Mouse (Mus musculus): Measurements from ENCODE around the gene Ntm.

The Ntm gene

GRCm38 (mm10) chr9:29892792-29893191, 70.1 kb downstream of the Ntm start:
- POLR2A ChIA-PET, result no interaction called here
- CTCF ChIA-PET, result no interaction called here

- CTCF ChIA-PET, result no interaction called here
- POLR2A ChIA-PET, result no interaction called here
Measured at GRCm38 (mm10) chr9:29888712-29889111, 74.2 kb downstream of the Ntm start.

GRCm38 (mm10) chr9:29887924-29888323, 75.0 kb downstream of the Ntm start:
- POLR2A ChIA-PET, result no interaction called here
- CTCF ChIA-PET, result no interaction called here

GRCm38 (mm10) chr9:29884062-29884461, 78.9 kb downstream of the Ntm start:
- POLR2A ChIA-PET, result interaction anchor here in 1 of 4 experiments (0.6 kb wide), 1 partner anchor 15 kb away, joined by 3 read pairs; no protein-coding TSS in a partner anchor
- CTCF ChIA-PET, result no interaction called here

GRCm38 (mm10) chr9:29881614-29882013, 81.3 kb downstream of the Ntm start:
- ChIA-PET POLR2A (no interaction called here), CTCF (no interaction called here)

GRCm38 (mm10) chr9:29877583-29877982, 85.4 kb downstream of the Ntm start:
- CTCF ChIA-PET, result no interaction called here
- POLR2A ChIA-PET, result no interaction called here

- ChIA-PET CTCF (no interaction called here), POLR2A (interaction anchor here in 1 of 4 experiments (0.8 kb wide), 1 partner anchor 30 kb away, joined by 4 read pairs; no protein-coding TSS in a partner anchor)
Measured at GRCm38 (mm10) chr9:29867746-29868145, 95.2 kb downstream of the Ntm start.

- POLR2A ChIA-PET, result no interaction called here
- CTCF ChIA-PET, result no interaction called here
Measured at GRCm38 (mm10) chr9:29866824-29867223, 96.1 kb downstream of the Ntm start.

- POLR2A ChIA-PET, result no interaction called here
- CTCF ChIA-PET, result no interaction called here
Measured at GRCm38 (mm10) chr9:29866101-29866500, 96.8 kb downstream of the Ntm start.

- ChIA-PET POLR2A (interaction anchor here in 1 of 4 experiments (0.7 kb wide), 1 partner anchor 74 kb away, joined by 3 read pairs; no protein-coding TSS in a partner anchor), CTCF (interaction anchor here in 1 of 4 experiments (1.2 kb wide), 1 partner anchor 450 kb away, joined by 3 read pairs; no protein-coding TSS in a partner anchor)
Measured at GRCm38 (mm10) chr9:29865502-29865901, 97.4 kb downstream of the Ntm start.

GRCm38 (mm10) chr9:29864886-29865285, 98.1 kb downstream of the Ntm start:
- POLR2A ChIA-PET, result interaction anchor here in 1 of 4 experiments (0.7 kb wide), 1 partner anchor 75 kb away, joined by 3 read pairs; no protein-coding TSS in a partner anchor
- CTCF ChIA-PET, result interaction anchor here in 3 of 4 experiments (0.6 to 1.2 kb wide), 3 partner anchors 115 to 450 kb away, joined by 3 to 4 read pairs (median 3); no protein-coding TSS in a partner anchor

- ChIA-PET CTCF (no interaction called here), POLR2A (no interaction called here)
Measured at GRCm38 (mm10) chr9:29862408-29862807, 100.5 kb downstream of the Ntm start.

GRCm38 (mm10) chr9:29859256-29860048, 103.5 kb downstream of the Ntm start:
- CTCF ChIA-PET, result no interaction called here
- POLR2A ChIA-PET, result interaction anchor here in 1 of 4 experiments (0.6 kb wide), 1 partner anchor 15 kb away, joined by 3 read pairs; no protein-coding TSS in a partner anchor

GRCm38 (mm10) chr9:29848735-29849455, 114.0 kb downstream of the Ntm start:
- CTCF ChIA-PET, result no interaction called here
- POLR2A ChIA-PET, result no interaction called here

GRCm38 (mm10) chr9:29837344-29837743, 125.6 kb downstream of the Ntm start:
- ChIA-PET CTCF (no interaction called here), POLR2A (interaction anchor here in 1 of 4 experiments (0.9 kb wide), 1 partner anchor 31 kb away, joined by 4 read pairs; no protein-coding TSS in a partner anchor)

GRCm38 (mm10) chr9:29834911-29835310, 128.0 kb downstream of the Ntm start:
- POLR2A ChIA-PET, result no interaction called here
- CTCF ChIA-PET, result interaction anchor here in 2 of 4 experiments (0.6 to 0.7 kb wide), 2 partner anchors 27 to 46 kb away, joined by 3 read pairs; no protein-coding TSS in a partner anchor

- CTCF ChIA-PET, result no interaction called here
- POLR2A ChIA-PET, result no interaction called here
Measured at GRCm38 (mm10) chr9:29833781-29834180, 129.2 kb downstream of the Ntm start.

GRCm38 (mm10) chr9:29827240-29827660, 135.7 kb downstream of the Ntm start:
- ChIA-PET POLR2A (no interaction called here), CTCF (interaction anchor here in 1 of 4 experiments (0.5 kb wide), 1 partner anchor 9 kb away, joined by 4 read pairs; no protein-coding TSS in a partner anchor)

GRCm38 (mm10) chr9:29825236-29825635, 137.7 kb downstream of the Ntm start:
- POLR2A ChIA-PET, result no interaction called here

GRCm38 (mm10) chr9:29823716-29824115, 139.2 kb downstream of the Ntm start:
- CTCF ChIA-PET, result no interaction called here
- POLR2A ChIA-PET, result interaction anchor here in 1 of 4 experiments (1.2 kb wide), 1 partner anchor 21 kb away, joined by 4 read pairs; no protein-coding TSS in a partner anchor

More at GRCm38 (mm10) chr9:29825236-29825635, 137.7 kb downstream of the Ntm start:
- CTCF ChIA-PET, result no interaction called here
